Mouse (Mus musculus): ENCODE measurements at regions not wholly inside any gene's neighbourhood (a gene's known extent, or its start where the extent isn't known, plus 50 kb on each side); places are given as distances from the start of the nearest gene placed in this dataset.

GRCm38 (mm10) chr17:93141125-93141524, 57.7 kb upstream of the Adcyap1 start:
- peak; percentile 65 for TF ChIP-seq CTCF (IDR thresholded peaks at IDR 0.05; ENCODE audit: low read depth)
- TF ChIP-seq EP300 (optimal IDR thresholded peaks at IDR 0.05), result no peak
